Mouse (Mus musculus): Measurements from ENCODE around the gene Ralgapa2. TPM values are rescaled to one million over a fixed set of nuclear protein-coding genes. Genes with fewer than 3 reads are reported as not detected.

The Ralgapa2 gene
- polyA plus RNA-seq, 1 experiment from 2014 or later: 11.1 TPM

- H3K4me1 ChIP-seq (ENCODE audit: control insufficient read depth, insufficient read depth, low read length): peaks cover 27% of the 10 kb centered on the region
- 12% methylated on average over 11 of the region's 11 CpGs for WGBS
- H3K36me3 ChIP-seq (ENCODE audit: control insufficient read depth, insufficient read depth): no peaks in the 10 kb centered on the region
- no peak overlapping the region for H3K9ac ChIP-seq (ENCODE audit: low read length)
- no peaks in the 10 kb centered on the region for H3K9me3 ChIP-seq (replicated peaks; ENCODE audit: control insufficient read depth, low read length)
- H3K27me3 ChIP-seq (ENCODE audit: control insufficient read depth, insufficient read depth, low read length): peaks cover 79% of the 10 kb centered on the region
- ATAC-seq (replicated peaks; ENCODE audit: extremely low read depth, insufficient read depth, low FRiP score): no peak
- H3K4me2 ChIP-seq (ENCODE audit: low read depth, low read length): no peak overlapping the region
- H3K27ac ChIP-seq (ENCODE audit: low read length): no peak overlapping the region
- no peak overlapping the region for H3K4me3 ChIP-seq (ENCODE audit: low read length)
Measured at GRCm38 (mm10) chr2:146219791-146220190, 292.4 kb downstream of the Ralgapa2 start.

DNA sequence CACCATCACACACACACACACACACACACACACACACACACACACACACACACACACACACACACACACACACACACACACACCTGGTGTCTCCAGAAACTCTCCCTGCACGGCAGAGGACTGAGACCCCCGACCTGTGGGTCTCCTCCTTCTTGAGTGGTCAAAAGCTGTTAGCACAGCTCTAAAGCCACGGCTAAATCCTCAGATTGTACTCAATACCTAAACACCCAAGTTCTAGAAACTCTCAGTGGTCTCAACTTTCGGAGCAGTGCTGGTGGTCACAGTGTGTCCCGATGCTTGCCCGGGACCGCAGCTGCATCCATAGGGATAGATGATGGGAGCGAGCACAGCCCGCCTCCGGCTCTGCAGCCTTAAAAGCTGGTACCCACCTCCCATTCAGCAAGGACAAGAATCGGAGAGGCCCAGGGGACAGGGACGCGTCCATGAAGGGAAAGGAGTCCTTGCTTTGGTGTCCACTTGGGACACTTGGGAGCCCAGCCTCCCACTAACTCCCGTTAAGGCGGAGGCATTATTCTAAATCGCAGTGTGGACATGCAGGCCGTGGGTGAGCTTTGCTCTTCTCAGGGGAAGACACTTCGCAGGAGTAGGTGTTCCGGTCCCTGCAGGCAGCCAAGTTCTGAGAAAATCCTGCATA, 293.1 kb downstream of the Ralgapa2 start:
- 2% methylated on average over 19 of the region's 19 CpGs for WGBS
- Histone ChIP-seq H3K4me2 (ENCODE audit: low read depth, low read length) (no peak overlapping the region), H3K36me3 (ENCODE audit: control insufficient read depth, insufficient read depth) (no peaks in the 10 kb centered on the region), H3K4me3 (ENCODE audit: low read length) (no peak overlapping the region), H3K27me3 (ENCODE audit: control insufficient read depth, insufficient read depth, low read length) (peaks cover 73% of the 10 kb centered on the region), H3K4me1 (ENCODE audit: control insufficient read depth, insufficient read depth, low read length) (peaks cover 27% of the 10 kb centered on the region), H3K9me3 (replicated peaks; ENCODE audit: control insufficient read depth, low read length) (no peaks in the 10 kb centered on the region), H3K9ac (ENCODE audit: low read length) (no peak overlapping the region), H3K27ac (ENCODE audit: low read length) (no peak overlapping the region)
- ATAC-seq (replicated peaks; ENCODE audit: extremely low read depth, insufficient read depth, low FRiP score): no peak

- H3K4me1 ChIP-seq (ENCODE audit: control insufficient read depth, insufficient read depth, low read length): peaks cover 25% of the 10 kb centered on the region
- under 1% methylated on average over 40 of the region's 40 CpGs for WGBS
- H3K9ac ChIP-seq (ENCODE audit: low read length): no peak overlapping the region
Measured at GRCm38 (mm10) chr2:146218161-146218691, 293.9 kb downstream of the Ralgapa2 start.

DNA sequence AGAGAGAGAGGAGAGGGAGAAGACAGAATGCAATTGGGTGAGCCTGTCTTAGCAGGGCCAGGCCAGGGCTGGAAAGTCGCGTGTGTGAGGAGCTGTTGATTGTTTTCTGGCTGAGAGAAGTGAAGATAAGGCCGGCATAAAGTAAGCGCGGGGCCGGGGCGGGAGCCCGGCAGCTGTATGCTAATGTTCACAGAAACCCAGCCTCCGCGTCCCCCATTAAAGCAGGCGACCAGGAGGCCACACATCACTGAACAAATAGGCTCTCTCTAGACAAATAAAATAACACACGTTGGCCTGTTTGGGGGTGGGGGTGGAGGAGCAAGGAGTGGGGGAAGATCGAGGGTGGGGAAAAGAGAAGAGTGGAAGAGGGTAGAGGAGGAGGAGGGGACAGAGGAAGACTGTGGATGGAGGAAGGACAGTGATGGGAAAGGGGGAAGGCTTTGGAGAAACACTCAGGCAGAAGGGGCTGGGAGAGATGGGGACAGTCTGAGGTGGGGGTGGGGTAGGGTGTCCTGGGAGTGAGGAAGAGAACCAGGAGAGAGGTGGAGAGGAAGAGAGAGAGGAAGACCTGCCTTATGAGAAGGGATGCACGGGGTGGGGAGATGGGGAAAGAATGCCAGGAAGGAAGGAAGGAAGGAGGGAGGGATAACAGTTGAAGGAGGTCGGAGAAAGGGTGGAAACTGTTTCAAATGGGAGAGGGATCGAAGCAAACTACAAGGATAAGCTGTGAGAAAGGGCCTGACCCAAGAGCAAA, 294.7 kb downstream of the Ralgapa2 start:
- ATAC-seq (replicated peaks; ENCODE audit: extremely low read depth, insufficient read depth, low FRiP score): peak; percentile 78
- no peaks in the 10 kb centered on the region for H3K9me3 ChIP-seq (replicated peaks; ENCODE audit: control insufficient read depth, low read length)
- peaks cover 57% of the 10 kb centered on the region for H3K27me3 ChIP-seq (ENCODE audit: control insufficient read depth, insufficient read depth, low read length)
- WGBS: 2% methylated on average over 16 of the region's 16 CpGs
- H3K9ac ChIP-seq (ENCODE audit: low read length): no peak overlapping the region
- H3K27ac ChIP-seq (ENCODE audit: low read length): no peak overlapping the region
- H3K36me3 ChIP-seq (ENCODE audit: control insufficient read depth, insufficient read depth): no peaks in the 10 kb centered on the region
- peaks cover 24% of the 10 kb centered on the region for H3K4me1 ChIP-seq (ENCODE audit: control insufficient read depth, insufficient read depth, low read length)
- peak overlapping the region; percentile 54; the same call in 1 of the 2 replicates for H3K4me2 ChIP-seq (ENCODE audit: low read depth, low read length)
- H3K4me3 ChIP-seq (ENCODE audit: low read length): peak overlapping the region; percentile 40; the same call in 1 of the 2 replicates

More at GRCm38 (mm10) chr2:146218161-146218691, 293.9 kb downstream of the Ralgapa2 start:
- H3K4me3 ChIP-seq (ENCODE audit: low read length): peak overlapping the region; percentile 40
- H3K27me3 ChIP-seq (ENCODE audit: control insufficient read depth, insufficient read depth, low read length): peaks cover 65% of the 10 kb centered on the region
- peak overlapping the region; percentile 54 for H3K4me2 ChIP-seq (ENCODE audit: low read depth, low read length)
- no peaks in the 10 kb centered on the region for H3K9me3 ChIP-seq (replicated peaks; ENCODE audit: control insufficient read depth, low read length)
- no peak overlapping the region for H3K27ac ChIP-seq (ENCODE audit: low read length)
- ATAC-seq (replicated peaks; ENCODE audit: extremely low read depth, insufficient read depth, low FRiP score): no peak
- no peaks in the 10 kb centered on the region for H3K36me3 ChIP-seq (ENCODE audit: control insufficient read depth, insufficient read depth)

- 29% methylated on average over 14 of the region's 14 CpGs for WGBS
- no peak overlapping the region for H3K4me2 ChIP-seq (ENCODE audit: low read depth, low read length)
Measured at GRCm38 (mm10) chr2:146216111-146217064, 295.8 kb downstream of the Ralgapa2 start.

GRCm38 (mm10) chr2:146214715-146215114, 297.4 kb downstream of the Ralgapa2 start:
- no peaks in the 10 kb centered on the region for H3K9me3 ChIP-seq (replicated peaks; ENCODE audit: control insufficient read depth, low read length)
- H3K27ac ChIP-seq (ENCODE audit: low read length): no peak overlapping the region
- no peak overlapping the region for H3K9ac ChIP-seq (ENCODE audit: low read length)
- no peaks in the 10 kb centered on the region for H3K36me3 ChIP-seq (ENCODE audit: control insufficient read depth, insufficient read depth)
- H3K4me3 ChIP-seq (ENCODE audit: low read length): no peak overlapping the region
- H3K4me1 ChIP-seq (ENCODE audit: control insufficient read depth, insufficient read depth, low read length): peaks cover 11% of the 10 kb centered on the region
- peaks cover 34% of the 10 kb centered on the region for H3K27me3 ChIP-seq (ENCODE audit: control insufficient read depth, insufficient read depth, low read length)
- ATAC-seq (replicated peaks; ENCODE audit: extremely low read depth, insufficient read depth, low FRiP score): no peak
- no peak overlapping the region for H3K4me2 ChIP-seq (ENCODE audit: low read depth, low read length)
- WGBS: 2% methylated on average over 9 of the region's 9 CpGs

More at GRCm38 (mm10) chr2:146216111-146217064, 295.8 kb downstream of the Ralgapa2 start:
- no peak for ATAC-seq (replicated peaks; ENCODE audit: extremely low read depth, insufficient read depth, low FRiP score)
- H3K9ac ChIP-seq (ENCODE audit: low read length): no peak overlapping the region
- peaks cover 47% of the 10 kb centered on the region for H3K27me3 ChIP-seq (ENCODE audit: control insufficient read depth, insufficient read depth, low read length)
- no peaks in the 10 kb centered on the region for H3K36me3 ChIP-seq (ENCODE audit: control insufficient read depth, insufficient read depth)
- no peak overlapping the region for H3K4me3 ChIP-seq (ENCODE audit: low read length)
- no peak overlapping the region for H3K27ac ChIP-seq (ENCODE audit: low read length)
- H3K4me1 ChIP-seq (ENCODE audit: control insufficient read depth, insufficient read depth, low read length): peaks cover 19% of the 10 kb centered on the region
- no peaks in the 10 kb centered on the region for H3K9me3 ChIP-seq (replicated peaks; ENCODE audit: control insufficient read depth, low read length)

DNA sequence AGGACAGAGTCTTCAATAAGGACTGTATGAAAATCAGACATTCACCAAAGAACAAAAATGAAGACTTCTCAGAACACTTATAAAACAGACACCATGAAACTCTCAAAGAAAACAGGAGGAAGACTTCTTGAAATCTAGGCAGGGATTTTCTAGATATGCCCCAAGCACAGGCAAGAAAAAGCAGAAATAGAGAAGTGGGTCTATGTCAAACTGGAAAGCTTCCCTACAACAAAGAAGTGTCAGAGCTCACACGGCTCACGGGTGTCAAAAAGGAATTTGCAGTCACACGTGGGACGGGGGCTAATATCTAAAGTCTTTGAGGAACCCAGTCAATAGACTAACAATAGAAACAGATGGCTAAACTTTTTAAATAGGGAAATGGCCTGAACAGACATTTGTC, 301.2 kb downstream of the Ralgapa2 start:
- 37% methylated on average over 4 of the region's 4 CpGs for whole genome bisulfite sequencing
- no peak overlapping the region for H3K9ac ChIP-seq (ENCODE audit: low read length)
- no peaks in the 10 kb centered on the region; the same call in 1 of the 2 replicates for H3K9me3 ChIP-seq (replicated peaks; ENCODE audit: control insufficient read depth, low read length)
- no peak for ATAC-seq (replicated peaks; ENCODE audit: extremely low read depth, insufficient read depth, low FRiP score)
- H3K4me1 ChIP-seq (ENCODE audit: control insufficient read depth, insufficient read depth, low read length): no peaks in the 10 kb centered on the region
- no peak overlapping the region for H3K27ac ChIP-seq (ENCODE audit: low read length)
- no peak overlapping the region for H3K4me3 ChIP-seq (ENCODE audit: low read length)
- no peak overlapping the region for H3K4me2 ChIP-seq (ENCODE audit: low read depth, low read length)
- H3K36me3 ChIP-seq (ENCODE audit: control insufficient read depth, insufficient read depth): no peaks in the 10 kb centered on the region
- H3K27me3 ChIP-seq (ENCODE audit: control insufficient read depth, insufficient read depth, low read length): peaks cover 5% of the 10 kb centered on the region

DNA sequence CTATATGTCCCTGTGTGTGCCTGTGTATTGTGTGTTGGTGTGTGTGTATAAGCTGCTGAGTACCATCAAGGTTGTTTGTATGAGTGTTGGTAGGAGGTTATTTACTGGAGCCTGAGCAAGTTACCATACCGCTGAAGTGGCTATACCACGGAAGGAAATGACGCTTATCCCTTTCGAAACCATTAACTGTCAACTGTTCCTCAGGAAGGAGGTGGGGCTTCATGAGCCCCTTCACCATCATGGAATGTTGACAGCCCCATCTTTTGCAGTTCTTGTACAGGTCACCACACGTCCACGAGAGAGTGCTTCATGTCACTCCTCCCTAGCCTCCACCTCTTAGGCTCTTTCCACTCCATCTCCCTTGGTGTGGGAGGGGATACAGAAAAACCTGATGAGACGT, 314.2 kb downstream of the Ralgapa2 start:
- H3K27ac ChIP-seq (ENCODE audit: low read length): no peak overlapping the region
- ATAC-seq (replicated peaks; ENCODE audit: extremely low read depth, insufficient read depth, low FRiP score): no peak
- H3K4me2 ChIP-seq (ENCODE audit: low read depth, low read length): no peak overlapping the region
- no peaks in the 10 kb centered on the region for H3K36me3 ChIP-seq (ENCODE audit: control insufficient read depth, insufficient read depth)
- WGBS: 45% methylated on average over 7 of the region's 7 CpGs
- H3K9me3 ChIP-seq (replicated peaks; ENCODE audit: control insufficient read depth, low read length): no peaks in the 10 kb centered on the region
- H3K4me3 ChIP-seq (ENCODE audit: low read length): no peak overlapping the region
- no peaks in the 10 kb centered on the region for H3K27me3 ChIP-seq (ENCODE audit: control insufficient read depth, insufficient read depth, low read length)
- no peaks in the 10 kb centered on the region for H3K4me1 ChIP-seq (ENCODE audit: control insufficient read depth, insufficient read depth, low read length)
- H3K9ac ChIP-seq (ENCODE audit: low read length): no peak overlapping the region
